Mouse (Mus musculus): Measurements from ENCODE around the gene Hspb8.

The Hspb8 gene

DNA sequence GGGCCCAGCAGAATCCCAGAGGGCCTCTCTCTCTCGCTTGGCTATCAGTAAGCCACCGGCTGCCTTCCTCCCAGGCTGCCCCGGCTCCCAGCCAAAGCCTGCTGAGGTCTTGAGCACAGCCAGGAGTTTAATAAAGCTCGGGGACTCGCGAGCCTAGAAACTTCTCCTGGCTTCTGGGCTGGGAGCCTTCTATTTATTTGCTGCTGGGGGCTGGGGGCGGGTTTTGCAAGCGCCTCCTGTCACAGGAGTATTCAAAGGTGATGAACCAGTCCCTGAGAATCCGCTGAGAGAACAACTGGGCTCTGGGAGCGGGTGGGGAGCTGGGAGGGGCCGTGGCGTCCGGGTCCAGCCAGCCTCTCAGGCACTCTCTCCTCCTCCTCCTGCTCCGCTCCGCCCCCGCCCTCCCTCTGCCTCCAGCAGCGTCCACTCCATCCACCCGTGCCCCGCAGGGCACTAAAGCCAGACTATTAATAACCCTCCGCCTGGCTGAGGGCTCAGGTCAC lies at the start of gene Hspb8:
Gene Hspb8, minus strand, starts transcription at position 166 of the 503 bp plus-strand sequence.
- peak; percentile 87 for DNase-seq (ENCODE audit: inconsistent ontology term)

DNA sequence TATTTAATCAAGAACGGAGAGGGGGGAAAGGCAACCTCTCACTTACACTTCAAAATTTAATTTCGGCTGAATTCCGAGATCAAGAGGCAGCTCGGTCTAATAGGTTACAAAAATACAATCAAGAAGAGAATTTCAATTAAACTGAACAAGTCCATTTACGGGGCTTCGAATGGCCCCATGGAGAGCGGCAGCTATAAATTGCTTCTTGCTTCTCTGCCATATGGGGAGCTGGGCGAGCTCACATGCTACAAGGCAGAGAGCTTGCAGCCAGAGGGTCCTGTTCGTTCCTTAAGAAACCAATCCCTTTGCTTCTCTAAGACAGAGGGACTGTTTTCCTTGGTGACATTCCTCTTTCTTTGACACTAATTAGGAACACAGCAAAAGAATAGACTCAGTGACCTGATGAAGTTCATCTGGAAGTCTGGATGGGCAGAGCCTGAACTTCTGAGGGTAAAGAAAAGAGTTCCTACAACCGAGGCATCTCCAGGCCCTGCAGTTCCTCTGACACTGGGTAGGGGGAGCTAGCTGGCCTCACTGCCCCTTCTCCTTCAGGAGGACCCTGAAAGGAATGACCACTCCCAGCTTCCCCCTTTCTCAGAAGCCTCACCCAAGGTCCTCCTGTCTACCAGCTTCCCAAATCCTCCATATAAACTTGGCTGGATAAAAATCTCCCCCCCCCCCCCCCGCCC lies 38.8 kb upstream of the Hspb8 start:
- DNase-seq (ENCODE audit: inconsistent ontology term): no peak

DNA sequence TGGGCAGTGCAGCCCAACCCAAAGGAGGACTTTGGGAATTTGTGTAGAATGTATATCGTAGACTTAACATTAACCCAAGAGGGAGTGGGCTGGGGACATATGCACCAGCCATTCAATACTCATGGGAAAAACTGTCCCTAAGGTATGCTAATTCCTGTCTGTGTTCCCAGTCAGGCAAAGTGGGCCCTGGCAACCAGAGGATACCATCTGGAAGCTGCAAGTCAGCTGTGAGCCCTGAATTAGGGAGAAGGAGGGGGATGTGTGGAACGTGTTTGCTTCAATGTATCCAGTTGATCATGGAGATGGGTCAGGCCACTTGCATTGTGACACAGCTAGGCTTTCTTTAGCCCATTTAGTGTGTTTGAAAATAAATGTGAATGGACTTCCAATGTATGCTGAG lies 37.3 kb upstream of the Hspb8 start:
- DNase-seq (ENCODE audit: inconsistent ontology term): no peak

DNA sequence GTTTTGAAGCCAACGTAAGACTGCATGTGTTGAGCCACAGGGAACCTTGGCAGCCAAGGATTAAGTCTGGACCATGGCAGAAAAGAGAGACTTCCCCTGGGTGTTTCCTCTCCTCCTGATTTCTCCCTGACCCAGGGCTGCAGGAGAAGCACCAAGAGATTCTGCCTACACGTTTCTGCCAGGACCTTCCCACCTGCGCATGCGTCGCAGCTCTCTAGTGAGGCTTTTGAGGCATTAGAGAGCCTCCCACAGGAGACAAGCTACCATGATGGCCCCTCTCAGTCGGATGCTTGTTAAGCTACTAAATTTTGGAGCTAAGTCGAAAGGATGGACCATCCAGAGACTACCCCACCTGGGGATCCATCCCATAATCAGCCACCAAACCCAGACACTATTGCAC lies 35.1 kb upstream of the Hspb8 start:
- DNase-seq (ENCODE audit: inconsistent ontology term): no peak

DNA sequence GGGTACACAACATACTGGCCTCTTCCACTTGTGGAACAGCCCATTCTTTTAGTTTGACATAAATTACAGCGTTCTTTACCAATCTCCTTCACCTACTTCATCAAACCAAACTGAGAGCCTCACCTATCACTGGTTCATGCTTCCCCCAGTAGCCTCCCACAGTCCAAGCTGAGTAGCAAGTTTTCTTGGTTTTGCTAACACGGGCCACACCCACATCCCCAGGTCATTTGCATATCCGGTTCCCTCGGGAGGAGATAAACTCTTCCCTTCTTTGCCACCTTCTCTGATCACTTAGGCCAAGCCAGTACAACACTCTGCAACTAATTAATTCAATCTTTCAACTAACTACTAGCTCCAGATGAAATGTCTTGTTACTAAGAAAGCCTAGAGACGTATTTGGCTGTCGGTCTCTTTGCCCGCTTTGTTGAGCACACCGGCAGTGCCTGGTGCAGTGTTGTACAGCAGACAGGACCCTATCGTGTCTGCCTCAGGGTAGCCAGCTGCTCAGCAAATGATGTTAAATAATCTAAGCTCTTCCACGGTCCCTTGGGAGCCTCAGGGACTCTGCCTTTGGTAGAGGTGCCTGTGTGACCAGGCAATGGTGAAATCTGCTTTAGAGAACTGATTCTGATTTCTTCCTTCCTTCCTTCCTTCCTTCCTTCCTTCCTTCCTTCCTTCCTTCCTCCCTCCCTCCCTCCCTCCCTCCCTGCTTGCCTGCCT lies 34.3 kb upstream of the Hspb8 start:
- no peak for DNase-seq (ENCODE audit: inconsistent ontology term)

DNA sequence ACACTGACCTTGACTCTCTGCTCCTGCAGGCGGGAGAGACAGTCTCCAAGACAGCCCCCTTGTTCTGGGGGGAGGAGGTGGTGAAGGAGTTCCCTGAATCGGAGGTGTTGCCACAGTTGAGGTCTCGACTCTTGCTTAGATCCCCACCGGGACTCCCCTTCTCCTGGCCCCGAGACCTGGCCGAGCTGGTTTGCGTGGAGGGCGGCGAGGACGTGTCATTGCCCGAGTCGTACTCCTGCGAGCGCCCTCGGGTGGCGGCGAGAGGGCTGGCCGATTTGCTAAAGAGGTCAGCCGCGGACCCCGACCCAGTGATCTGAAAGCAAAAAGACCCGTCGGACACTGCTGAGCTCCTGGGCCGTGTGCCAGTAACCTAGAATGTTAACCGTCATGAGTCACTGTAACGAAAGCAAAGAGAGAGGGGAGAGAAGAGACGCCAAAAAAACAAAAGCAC lies 30.8 kb upstream of the Hspb8 start:
- DNase-seq (ENCODE audit: inconsistent ontology term): peak; percentile 94

DNA sequence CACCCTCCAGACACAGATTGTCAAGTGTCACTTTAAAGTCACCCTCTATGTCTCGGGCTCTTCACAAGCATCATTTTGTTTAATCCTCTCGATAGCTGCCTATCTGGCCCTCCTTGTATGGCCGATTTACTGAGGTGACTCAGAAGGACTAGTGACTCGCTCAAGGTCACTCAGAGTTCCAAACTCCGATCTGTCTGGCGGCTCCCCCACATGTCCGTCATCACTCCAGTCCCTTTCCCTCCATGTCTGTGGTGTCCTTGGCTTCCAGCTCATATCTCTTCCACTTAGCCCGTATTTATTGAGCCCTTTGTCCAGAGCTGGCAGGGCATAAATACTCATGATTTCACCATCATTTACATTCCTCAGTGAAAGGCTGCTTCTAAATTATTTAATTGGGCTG lies 28.2 kb upstream of the Hspb8 start:
- peak; percentile 75 for DNase-seq (ENCODE audit: inconsistent ontology term)

DNA sequence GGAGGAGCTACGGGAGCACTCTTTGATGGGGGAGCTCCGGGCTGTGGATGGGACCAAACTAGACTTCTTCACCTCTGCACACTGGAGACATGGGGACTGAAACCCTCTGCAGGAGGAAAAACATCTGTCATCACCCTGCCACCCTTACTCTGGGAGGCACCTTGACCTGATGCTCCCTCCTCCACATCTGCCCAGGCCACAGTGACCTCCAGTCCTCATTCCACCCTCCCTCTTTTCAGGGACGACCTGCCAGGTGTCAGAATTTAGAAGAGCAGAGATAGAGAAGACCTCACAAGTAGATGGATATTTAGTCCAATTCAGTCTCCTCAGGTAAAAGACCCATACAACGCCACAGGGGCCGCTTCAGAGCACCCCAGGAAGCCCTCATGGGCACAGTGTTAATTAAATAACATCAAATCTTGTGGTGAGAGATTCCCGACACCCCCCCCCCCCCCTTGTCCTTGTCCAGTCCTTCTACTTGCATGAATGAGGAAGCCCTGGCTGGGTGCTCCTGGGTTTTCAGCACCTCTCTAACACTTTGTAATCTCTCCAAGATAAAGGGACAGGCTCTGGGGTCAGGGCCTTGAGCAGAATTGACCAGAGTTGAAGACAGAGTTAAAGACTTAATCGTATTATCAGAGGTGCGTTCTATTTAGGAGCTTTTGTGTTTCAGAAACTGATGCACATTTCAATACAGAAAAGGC lies 27.0 kb upstream of the Hspb8 start:
- no peak for DNase-seq (ENCODE audit: inconsistent ontology term)

DNA sequence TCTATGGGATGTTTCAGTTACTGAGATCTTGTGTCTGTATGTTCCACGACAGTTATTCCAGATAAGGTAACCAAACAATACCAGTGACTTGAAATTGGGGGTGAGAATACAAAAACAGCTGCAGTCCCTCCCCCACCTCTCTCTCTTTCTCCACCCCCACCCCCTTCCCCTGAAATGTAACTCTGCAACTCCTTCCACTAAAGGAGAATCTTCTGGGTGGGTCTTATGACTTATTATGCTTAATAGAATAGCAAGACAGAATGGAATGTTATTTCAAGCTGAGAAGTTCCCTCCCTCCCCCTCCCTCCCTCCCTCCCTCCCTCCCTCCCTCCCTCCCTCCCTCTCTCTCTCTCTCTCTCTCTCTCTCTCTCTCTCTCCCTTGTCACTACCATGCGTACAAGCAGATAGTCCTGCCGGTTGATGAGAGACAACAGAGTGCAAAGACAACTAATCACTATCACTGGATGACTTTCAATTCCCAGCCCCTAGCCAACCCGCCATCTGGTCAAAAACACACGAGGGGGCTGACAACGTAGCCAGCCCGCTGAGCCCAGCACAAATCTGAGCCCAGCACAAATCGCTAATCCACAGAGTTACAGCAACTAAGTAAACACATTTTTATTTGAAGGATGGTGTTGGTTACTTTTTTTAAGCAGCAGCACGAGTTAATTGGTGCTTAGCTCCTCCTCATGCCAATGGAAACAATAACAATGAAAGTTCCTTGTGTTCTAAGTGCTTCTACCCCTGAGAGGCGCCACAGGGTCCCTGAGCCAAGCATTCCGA lies 25.9 kb upstream of the Hspb8 start:
- no peak for DNase-seq (ENCODE audit: inconsistent ontology term)

DNA sequence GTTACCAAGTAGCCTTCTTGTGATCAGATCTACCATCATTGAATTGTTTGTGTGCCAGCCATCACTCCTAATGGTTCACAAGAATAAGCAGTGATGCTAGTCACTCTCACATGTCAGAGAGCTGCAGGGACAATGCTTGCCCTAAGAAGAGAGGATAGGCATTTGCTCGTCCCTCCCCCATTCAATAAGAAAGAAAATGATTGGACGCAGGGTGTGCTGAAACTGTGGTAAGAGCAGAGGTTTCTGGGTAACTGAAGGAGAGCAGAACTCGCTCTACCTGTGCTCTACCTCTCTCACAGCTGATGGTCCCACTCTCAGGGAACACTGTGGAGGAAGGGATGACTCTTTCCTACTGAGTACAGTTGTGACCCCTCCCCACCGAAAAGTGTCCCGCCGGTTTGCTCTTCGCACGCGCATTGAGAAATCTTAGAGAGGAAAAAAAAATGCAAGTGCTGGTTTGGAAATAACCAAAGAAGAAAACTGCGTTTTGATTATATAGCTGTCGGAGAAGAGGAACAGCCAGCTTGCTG lies 25.2 kb upstream of the Hspb8 start:
- no peak for DNase-seq (ENCODE audit: inconsistent ontology term)

DNA sequence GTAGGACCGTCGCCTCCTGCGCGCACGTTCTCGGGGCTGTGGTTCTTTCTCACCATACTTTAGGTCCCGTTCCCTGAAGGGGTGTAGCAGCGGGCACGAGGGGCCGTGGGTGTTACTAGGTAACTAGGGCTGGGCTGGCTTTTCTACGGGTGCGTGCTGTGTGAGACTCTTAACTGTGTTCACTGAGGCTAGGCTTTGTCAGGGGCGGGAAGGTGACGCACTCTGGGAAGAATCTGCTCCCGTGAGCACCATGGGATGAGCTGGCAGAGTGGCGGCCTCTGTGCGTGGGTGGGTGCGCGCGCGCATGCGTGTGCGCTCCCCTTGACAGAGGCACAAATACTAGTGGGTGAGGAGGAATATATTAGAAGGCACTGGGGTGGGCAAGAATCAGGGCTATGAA lies 23.9 kb upstream of the Hspb8 start:
- peak; percentile 81 for DNase-seq (ENCODE audit: inconsistent ontology term)

DNA sequence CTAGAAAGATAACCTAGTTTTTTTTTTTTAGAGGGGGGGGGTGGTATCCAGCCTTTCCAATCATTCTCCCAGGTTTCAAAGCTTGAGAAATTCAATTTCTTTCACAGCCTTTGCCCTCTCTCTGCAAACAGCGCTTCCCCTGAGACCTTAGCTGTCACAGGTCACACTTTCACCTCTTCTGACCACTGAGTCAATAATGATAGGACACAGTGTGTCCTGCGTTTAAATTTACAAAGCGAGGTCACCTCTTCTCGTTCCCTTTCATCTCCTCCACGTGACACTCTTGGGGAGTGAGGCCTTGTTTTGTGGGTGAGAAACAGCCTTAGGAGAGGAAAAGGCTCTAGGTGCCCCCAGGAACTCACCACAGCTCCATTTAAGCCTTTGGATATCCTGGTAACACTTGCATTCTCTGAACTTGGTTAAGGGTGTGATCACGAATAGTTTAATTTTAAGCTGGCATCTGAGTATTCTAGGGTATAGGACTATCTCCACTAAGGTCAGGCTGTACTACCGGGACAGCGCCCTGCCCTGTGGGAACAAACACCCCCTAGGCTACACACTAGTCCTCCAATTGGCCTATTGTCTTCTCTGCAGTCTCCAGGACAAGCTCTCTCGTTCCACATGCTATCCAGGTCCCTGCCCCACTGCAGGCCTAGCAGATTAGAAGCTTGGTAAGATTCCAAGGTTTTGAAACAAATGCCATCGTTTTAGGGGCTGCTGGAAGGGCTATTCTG lies 23.1 kb upstream of the Hspb8 start:
- no peak for DNase-seq (ENCODE audit: inconsistent ontology term)

DNA sequence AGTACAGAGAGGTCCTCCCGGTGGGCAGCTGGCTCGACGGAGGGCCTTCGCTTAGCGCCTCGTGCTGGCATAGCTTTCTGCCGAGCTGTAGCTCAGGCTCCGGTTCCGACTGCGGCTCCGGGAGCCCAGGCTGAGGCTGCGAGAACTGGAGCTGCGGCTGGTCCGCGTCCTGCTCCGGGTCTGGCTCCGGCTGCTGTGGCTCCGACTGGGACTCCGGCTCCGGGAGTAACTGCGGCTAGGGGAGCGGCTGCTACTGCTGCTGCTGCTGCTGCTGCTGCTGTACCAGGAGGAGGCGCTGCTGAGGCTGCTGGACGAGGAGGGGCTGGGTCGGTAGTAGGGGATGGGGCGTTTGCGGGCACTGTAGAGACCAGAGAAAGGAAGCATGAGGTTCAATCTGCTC lies 21.9 kb upstream of the Hspb8 start:
- no peak for DNase-seq (ENCODE audit: inconsistent ontology term)

DNA sequence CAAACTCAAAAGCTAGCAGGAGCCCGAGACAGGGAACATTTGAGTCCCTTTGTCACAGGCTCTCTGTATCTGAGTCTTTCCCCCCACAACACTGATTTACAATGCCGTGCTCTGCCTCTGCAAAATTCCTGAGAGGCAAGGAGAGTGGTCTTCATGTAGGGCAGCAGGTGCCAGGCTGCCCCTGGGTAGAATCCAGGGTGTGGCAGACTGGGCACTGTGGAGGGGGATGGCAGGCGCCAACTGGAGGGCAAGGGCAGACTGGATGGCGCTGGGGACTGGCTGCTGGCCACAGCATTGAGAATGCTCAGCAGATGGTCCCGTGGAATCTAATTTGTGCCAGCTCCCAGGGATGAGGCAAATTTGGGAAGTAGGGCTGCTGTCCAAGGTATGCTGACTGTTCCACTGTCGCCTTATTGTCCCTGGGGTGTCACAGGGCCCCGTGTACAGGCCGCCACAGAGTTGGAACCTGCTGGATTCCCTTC lies 20.8 kb upstream of the Hspb8 start:
- peak; percentile 78 for DNase-seq (ENCODE audit: inconsistent ontology term)

DNA sequence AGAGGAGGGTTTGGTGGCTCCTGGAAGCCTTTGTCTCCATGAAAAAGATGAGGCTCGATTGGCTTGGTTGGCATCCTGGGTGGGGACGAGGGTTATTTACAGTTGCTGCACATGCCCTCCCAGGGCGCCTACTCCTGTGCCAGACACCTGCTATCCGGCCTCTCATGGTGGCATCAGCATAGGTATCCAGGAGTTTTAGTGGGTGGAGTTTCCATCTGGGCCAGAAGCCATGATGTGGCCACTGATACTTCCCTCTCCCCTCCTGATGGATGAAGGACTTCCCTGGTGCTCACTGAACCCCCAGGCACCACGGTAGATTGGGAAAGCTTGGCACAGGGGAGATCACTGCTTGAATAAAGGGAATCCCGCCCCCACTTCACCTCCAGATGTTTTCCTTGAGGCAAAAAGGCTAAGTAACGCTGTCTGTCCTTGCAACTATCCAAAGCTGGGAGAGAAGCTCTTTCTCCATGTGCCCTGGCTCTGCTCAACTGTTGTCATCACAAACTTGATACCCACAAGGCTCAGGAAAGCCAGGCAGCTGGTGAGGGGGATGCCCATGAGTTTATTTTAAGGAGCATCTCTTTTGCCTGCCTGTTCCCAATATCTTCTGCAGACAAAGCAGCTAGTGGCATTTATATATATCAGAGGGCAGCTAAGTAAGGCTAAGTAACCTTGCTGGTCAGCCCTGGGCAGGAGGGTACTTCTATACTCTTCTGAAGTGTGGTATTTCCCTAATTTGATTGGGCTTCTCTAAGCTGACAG lies 20.2 kb upstream of the Hspb8 start:
- DNase-seq (ENCODE audit: inconsistent ontology term): no peak

DNA sequence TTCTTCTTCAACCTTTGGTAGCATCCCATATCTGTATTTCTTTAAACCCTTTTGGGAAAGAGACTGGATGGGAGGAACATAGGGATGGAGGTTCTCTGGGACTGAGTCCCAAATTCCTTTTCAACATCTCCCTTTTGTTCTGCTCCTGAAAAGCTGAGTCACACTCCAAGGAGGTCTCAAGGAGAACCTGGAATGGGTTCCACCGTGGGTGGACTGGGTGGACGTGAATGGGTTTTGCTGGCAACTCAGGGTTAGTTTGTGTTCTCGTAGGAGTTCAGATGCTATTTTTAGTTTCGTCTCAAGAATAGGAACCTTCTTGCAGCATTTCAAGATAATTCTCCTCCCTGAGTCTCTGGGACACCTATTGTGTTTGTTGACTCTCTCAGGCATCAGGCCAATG lies 17.6 kb upstream of the Hspb8 start:
- DNase-seq (ENCODE audit: inconsistent ontology term): peak; percentile 86

DNA sequence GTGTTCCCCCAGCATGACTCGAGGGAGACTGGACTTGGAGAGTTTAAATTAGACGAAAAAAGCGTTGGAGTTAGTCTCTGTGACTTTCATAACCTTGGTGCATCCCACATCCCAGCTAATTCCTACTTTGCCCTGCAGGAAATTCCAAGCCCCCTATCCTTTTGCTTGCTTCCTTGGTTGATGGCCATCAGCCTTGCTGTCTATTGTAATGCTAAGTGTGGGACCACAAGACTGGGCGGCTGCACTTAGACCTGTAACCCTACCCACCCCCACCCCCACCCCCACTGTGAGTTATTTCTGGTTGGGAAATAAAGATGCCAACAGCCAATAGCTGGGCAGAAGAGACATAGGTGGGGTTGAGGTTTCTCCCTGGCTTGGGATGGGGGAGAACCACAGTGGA lies 15.7 kb upstream of the Hspb8 start:
- DNase-seq (ENCODE audit: inconsistent ontology term): no peak

DNA sequence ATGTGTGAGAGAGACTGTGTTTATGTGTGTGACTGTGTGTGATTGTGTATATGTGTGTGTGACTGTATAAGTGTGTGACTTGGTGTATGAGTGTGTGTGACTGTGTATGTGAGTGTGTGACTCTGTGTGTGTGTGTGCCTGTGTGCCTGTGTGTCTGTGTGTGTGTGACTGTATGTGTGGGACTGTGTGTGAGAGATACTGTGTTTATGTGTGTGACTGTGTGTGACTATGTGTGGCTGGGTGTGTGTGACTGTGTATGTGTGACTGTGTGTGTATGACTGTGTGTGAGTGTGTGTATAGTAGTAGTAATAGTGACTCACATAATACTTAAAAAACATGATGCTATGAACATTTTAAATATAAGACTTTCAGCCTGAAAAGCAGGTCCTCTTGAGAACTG lies 13.5 kb upstream of the Hspb8 start:
- DNase-seq (ENCODE audit: inconsistent ontology term): no peak

DNA sequence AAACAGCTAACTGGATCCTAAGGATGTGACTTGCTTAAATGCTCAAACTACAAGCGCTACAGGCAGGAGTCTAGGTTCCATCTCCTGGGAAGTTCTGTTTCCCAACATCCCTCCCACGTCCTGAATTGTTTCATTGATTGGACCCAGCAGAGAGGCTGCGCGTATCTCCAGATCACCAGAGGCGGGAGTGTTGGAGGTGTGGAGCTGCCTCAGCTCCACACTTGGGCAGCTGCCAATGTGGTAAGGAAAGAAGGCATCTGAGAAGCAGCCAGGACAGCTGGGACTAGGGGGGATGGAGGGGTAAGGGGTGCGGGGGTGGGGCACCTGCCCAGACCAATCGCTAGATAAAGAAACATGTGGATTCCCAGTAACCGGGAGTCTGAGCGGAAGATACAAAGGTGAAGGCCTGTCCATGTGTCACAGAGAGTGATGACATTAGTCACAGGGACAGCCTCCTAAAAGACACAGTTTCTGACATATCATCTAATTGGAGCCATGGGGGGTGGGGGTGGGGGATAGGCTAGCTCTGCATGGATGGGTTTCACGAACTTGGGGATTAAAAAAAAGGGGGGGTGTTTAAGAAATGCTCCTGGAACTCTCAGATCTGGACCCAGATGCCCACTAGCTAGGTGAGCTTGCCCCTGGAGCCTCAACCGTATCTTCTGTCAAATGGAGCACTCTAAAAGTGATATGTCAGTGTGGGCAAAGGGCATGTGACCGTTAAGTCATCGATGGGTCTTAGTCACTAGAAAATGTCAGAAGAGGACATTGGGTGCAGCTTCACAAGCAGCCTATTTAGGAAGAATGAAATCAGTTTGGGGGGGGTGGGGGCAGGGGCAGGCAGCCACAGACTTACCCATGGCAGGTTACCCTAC lies 12.5 kb upstream of the Hspb8 start:
- no peak for DNase-seq (ENCODE audit: inconsistent ontology term)
